ENCODE assay signal across 19 mouse cellular contexts in the genomic region with DNA sequence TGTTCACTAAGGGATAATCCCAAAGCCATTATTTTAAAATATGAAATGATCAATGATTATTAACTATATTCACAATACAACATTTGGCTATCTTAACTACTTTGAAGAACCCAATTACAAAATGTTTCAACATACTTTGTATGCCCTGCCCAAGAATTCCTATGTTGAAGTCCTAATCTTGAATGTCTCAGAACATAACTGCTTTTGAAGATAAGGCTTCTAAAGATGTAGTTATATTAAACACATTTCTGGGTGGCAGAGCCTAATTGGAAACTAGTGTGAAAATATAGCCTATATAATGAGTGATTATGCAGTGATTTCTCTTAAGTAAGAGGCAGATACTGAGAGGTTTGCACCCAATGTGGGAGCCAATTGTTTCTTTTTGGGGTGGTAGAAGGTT.
"Had no signal": no experiment of that assay in that cellular context is flagged by ENCODE, and none has a peak within 500 bp of the region (broad histone marks: within the 10 kb centered on the region; RNA-seq: fewer than 3 reads in every experiment).

No protein-coding gene starts in this region.

- H3K4me2 ChIP-seq: liver, embryonic 15.5 days; lung, embryonic 15.5 days; midbrain, embryonic 11.5 days; midbrain, embryonic 13.5 days; midbrain, embryonic 15.5 days; neural tube, embryonic 12.5 days; stomach, embryonic 15.5 days had no signal

- H3K36me3 ChIP-seq: lung, embryonic 15.5 days; midbrain, embryonic 13.5 days; midbrain, embryonic 15.5 days; neural tube, embryonic 12.5 days; stomach, embryonic 15.5 days had no signal

- H3K27me3 ChIP-seq: liver, embryonic 15.5 days; lung, embryonic 15.5 days; midbrain, embryonic 13.5 days; midbrain, embryonic 15.5 days; neural tube, embryonic 12.5 days; stomach, embryonic 15.5 days had no signal

- ATAC-seq: liver, postnatal 0 days; lung, postnatal 0 days; midbrain, embryonic 13.5 days; midbrain, embryonic 15.5 days had no signal

- H3K4me3 ChIP-seq: liver, embryonic 15.5 days; lung, embryonic 15.5 days; midbrain, embryonic 13.5 days; midbrain, embryonic 15.5 days; neural tube, embryonic 12.5 days; stomach, embryonic 15.5 days had no signal

- DNase-seq: liver, postnatal 0 days; lung, adult 2 months; lung, postnatal 14 days; lung, postnatal 36 days; right cerebral cortex, postnatal 25 days; right cerebral cortex, postnatal 4 days; spleen, adult 18-20 months; thymus, postnatal 14 days; thymus, postnatal 36 days had no signal

- H3K9ac ChIP-seq: liver, embryonic 15.5 days; liver, postnatal 0 days; lung, embryonic 15.5 days; midbrain, embryonic 13.5 days; midbrain, embryonic 15.5 days; neural tube, embryonic 12.5 days; stomach, embryonic 15.5 days had no signal

- H3K27ac ChIP-seq: liver, embryonic 15.5 days; lung, embryonic 15.5 days; macrophage; midbrain, embryonic 13.5 days; midbrain, embryonic 15.5 days; neural tube, embryonic 12.5 days; stomach, embryonic 15.5 days; stomach, postnatal 0 days had no signal

- H3K4me1 ChIP-seq: liver, embryonic 15.5 days; lung, embryonic 15.5 days; midbrain, embryonic 13.5 days; midbrain, embryonic 15.5 days; neural tube, embryonic 12.5 days; stomach, embryonic 15.5 days had no signal

- H3K9me3 ChIP-seq: liver, embryonic 15.5 days; lung, embryonic 15.5 days; midbrain, embryonic 15.5 days; neural tube, embryonic 12.5 days; stomach, embryonic 15.5 days had no signal
